Mouse (Mus musculus) lung, postnatal 0 days (tissue): ENCODE results near the gene Wwp2. TPM values are rescaled to one million over a fixed set of nuclear protein-coding genes. Genes with fewer than 3 reads are reported as not detected.
A peak's percentile ranks its signal among the peaks of the same experiment; 100 is the strongest.

Source experiments
- ATAC-seq: fragments of 200-750 bp; cut with Nextera tagmentation; 2 replicates; pipeline ENCODE4 v1.8.0; 2017; ENCODE audit warnings: moderate library complexity
- DNase-seq: peaks from one replicate; pipeline ENCODE4 v3.0.0-alpha.2; 2016; ENCODE audit warnings: low spot score
- H3K27ac ChIP-seq: fragments of 300-500 bp; sonication (generic); 2 replicates; pipeline ENCODE4 v1.5.1; 2014; ENCODE audit warnings: antibody characterized with exemption, mild to moderate bottlenecking, low read length, mixed read lengths
- H3K27me3 ChIP-seq: fragments of 300-500 bp; sonication (generic); replicated peaks from 2 replicates; pipeline ENCODE4 v1.6.1; 2014; ENCODE audit warnings: low read length, mixed read lengths; ENCODE audit not compliant: insufficient read depth
- H3K36me3 ChIP-seq: fragments of 300-500 bp; sonication (generic); 2 replicates; pipeline ENCODE4 v1.6.1; 2014; ENCODE audit warnings: low read length, mixed read lengths; ENCODE audit not compliant: insufficient read depth
- H3K4me1 ChIP-seq: fragments of 300-500 bp; sonication (generic); 2 replicates; pipeline ENCODE4 v1.6.1; 2014; ENCODE audit warnings: antibody characterized with exemption, low read depth, low read length, mixed read lengths; ENCODE audit not compliant: insufficient read depth
- H3K4me2 ChIP-seq: fragments of 300-500 bp; sonication (generic); replicated peaks from 2 replicates; pipeline ENCODE4 v1.6.1; 2014; ENCODE audit warnings: low read depth, mild to moderate bottlenecking, low read length, moderate library complexity, mixed read lengths
- H3K4me3 ChIP-seq: fragments of 300-500 bp; sonication (generic); 2 replicates; pipeline ENCODE4 v1.5.1; 2014; ENCODE audit warnings: low read depth, low read length
- H3K9ac ChIP-seq: fragments of 300-500 bp; sonication (generic); replicated peaks from 2 replicates; pipeline ENCODE4 v1.6.1; 2014; ENCODE audit warnings: low read depth, mild to moderate bottlenecking
- H3K9me3 ChIP-seq: fragments of 300-500 bp; sonication (generic); 2 replicates; pipeline ENCODE4 v1.6.1; 2016; ENCODE audit warnings: low read length, mixed read lengths
- CTCF ChIP-seq: IDR thresholded peaks from 2 replicates; pipeline ENCODE4 v1.5.1; 2016; ENCODE audit warnings: antibody characterized with exemption, mild to moderate bottlenecking
- EP300 ChIP-seq: IDR thresholded peaks from 2 replicates; pipeline ENCODE4 v1.6.1; 2016; ENCODE audit warnings: antibody characterized with exemption, mild to moderate bottlenecking, control low read depth
- WGBS: fragments of 180-500 bp; shearing (Covaris S2); extraction: QIAGEN DNeasy Blood & Tissue Kit; methylation state at CpG from one replicate; pipeline ENCODE4 v1.1.7; 2014; 5-methylcytosine and 5-hydroxymethylcytosine counted together
- polyA plus RNA-seq: library from polyadenylated mRNA; unstranded; fragments of >200 nt; fragmentation: Nextera tagmentation; extraction: Ambion mirVana; gene quantifications from 2 replicates; pipeline ENCODE4 v1.2.1, GENCODE M21; 2015

Gene Wwp2
- polyA plus RNA-seq, 1 experiment from 2014 or later, result 27.3 TPM

DNA sequence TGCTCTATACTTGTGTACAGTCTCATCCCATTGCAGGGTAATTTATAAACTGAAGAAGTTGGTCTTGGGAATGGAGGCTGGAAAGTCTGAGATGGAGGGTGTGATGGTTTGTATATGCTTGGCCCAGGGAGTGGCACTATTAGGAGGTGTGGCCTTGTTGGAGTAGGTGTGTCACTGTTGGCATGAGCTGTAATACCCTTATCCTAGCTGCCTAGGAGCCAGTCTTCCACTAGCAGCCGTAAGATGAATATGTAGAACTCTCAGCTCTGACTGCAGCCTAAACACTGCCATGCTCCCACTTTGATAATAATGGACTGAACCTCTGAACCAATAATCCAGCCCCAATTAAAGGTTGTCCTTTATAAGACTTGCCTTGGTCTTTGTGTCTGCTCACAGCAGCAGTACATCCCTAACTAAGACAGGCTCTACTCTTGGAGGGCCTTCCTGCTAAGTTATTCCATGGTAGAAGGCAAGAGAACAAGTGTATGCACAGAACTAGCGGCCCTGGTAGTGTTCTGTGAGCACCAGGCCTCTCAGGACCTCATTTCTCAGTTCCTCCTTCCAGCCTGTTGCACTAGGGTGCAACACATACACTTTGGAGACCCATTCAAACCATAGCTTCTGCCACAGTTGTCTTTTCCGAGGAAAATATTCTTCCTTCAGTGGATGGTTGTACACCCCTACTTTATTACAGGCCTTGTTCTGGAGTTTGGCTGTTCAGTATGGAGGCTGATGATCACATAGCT lies 3.9 kb downstream of the Wwp2 start:
- WGBS, result 79% methylated on average over 3 of the region's 3 CpGs
- H3K27me3 ChIP-seq, result no peaks in the 10 kb centered on the region
- no peaks in the 10 kb centered on the region for H3K9me3 ChIP-seq
- H3K9ac ChIP-seq, result no peak overlapping the region
- no peak for TF ChIP-seq CTCF
- no peak for DNase-seq
- H3K4me2 ChIP-seq, result no peak overlapping the region
- no peak overlapping the region for H3K27ac ChIP-seq
- H3K4me3 ChIP-seq, result no peak overlapping the region
- no peak for ATAC-seq
- no peaks in the 10 kb centered on the region for H3K36me3 ChIP-seq
- peaks cover 4% of the 10 kb centered on the region; the same call in 1 of the 2 replicates for H3K4me1 ChIP-seq

DNA sequence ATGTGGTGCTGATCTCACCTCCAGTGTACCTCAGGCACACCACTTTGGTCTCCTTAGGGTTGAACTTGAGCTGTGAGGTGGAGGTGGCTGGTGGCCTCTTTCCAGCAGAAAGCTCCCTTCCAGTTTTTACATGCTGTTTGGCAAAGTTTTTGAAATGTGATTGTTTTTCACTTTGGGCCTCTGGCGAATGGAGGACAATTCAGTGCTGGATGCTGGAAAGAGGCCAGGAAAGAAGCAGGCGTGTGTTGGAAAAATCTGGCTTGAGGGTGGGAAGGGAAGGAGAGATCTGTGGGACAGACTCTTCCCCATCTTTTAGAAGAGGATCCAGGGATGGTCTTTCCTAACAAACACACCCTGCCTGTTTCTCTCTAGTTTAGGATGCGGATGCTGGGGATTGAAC lies 8.5 kb downstream of the Wwp2 start:
- no peaks in the 10 kb centered on the region for H3K27me3 ChIP-seq
- ATAC-seq (no peak), DNase-seq (peak; percentile 23)
- no peaks in the 10 kb centered on the region for H3K9me3 ChIP-seq
- no peak for TF ChIP-seq EP300
- no peak for TF ChIP-seq CTCF
- no peak overlapping the region for H3K4me2 ChIP-seq
- no peaks in the 10 kb centered on the region for H3K4me1 ChIP-seq
- H3K36me3 ChIP-seq, result no peaks in the 10 kb centered on the region
- no peak overlapping the region for H3K4me3 ChIP-seq
- no peak overlapping the region for H3K27ac ChIP-seq
- no peak overlapping the region for H3K9ac ChIP-seq
- WGBS, result 56% methylated on average over 3 of the region's 3 CpGs

DNA sequence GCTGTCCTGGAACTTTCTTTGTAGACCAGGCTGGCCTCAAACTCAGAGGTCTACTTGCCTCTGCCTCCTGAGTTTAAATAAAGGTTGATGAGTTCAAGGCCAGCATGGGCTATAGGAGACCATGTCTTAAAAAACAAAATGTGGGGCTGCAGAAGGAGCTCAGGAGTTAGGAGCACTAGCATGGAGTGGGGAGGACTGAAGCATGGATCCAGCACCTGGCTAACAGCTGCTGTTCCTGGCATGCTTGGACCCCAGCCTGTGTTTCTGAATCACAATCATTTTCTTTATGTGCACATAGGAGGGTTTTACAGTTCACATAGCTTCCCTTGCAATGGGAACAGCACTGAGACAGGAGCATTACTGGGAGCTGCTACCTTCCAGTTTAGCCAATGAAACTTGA lies 11.5 kb downstream of the Wwp2 start:
- Histone ChIP-seq H3K27me3 (no peaks in the 10 kb centered on the region), H3K4me3 (no peak overlapping the region), H3K4me2 (no peak overlapping the region), H3K9ac (no peak overlapping the region), H3K27ac (no peak overlapping the region), H3K36me3 (no peaks in the 10 kb centered on the region), H3K4me1 (no peaks in the 10 kb centered on the region), H3K9me3 (no peaks in the 10 kb centered on the region)
- no peak for TF ChIP-seq CTCF
- TF ChIP-seq EP300, result no peak
- ATAC-seq (no peak), DNase-seq (no peak)

DNA sequence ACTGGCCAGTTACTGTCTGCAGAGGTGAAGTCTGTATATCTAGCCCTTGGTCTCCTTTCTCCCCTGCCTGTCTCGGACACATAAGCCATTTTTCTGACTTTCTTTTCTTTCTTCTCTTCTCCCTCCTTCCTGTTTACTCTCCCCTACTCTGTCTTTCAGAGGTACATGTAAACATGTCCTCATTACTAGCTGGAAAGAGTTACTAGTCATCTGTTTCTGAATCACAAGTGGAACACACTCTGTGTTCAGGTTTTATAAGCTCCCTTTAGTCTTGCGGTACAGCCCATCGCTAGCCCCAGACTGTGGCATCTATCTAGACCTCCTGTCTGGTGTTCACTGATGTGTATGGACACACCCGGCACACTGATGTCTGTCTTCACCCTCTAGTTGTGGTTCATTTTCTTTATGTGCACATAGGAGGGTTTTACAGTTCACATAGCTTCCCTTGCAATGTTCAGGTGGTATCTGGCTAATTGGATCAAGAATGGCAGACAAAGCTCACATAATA lies 12.3 kb downstream of the Wwp2 start:
- no peaks in the 10 kb centered on the region for H3K4me1 ChIP-seq
- no peak overlapping the region for H3K27ac ChIP-seq
- no peak overlapping the region for H3K4me2 ChIP-seq
- no peak overlapping the region for H3K4me3 ChIP-seq
- DNase-seq, result no peak
- no peak for ATAC-seq
- H3K27me3 ChIP-seq, result no peaks in the 10 kb centered on the region
- no peak overlapping the region for H3K9ac ChIP-seq
- WGBS, result 77% methylated on average over 4 of the region's 4 CpGs
- H3K9me3 ChIP-seq, result no peaks in the 10 kb centered on the region
- TF ChIP-seq CTCF (no peak), EP300 (no peak)
- 0 out of 2 replicates have a peak, but pooled peaks cover under 1% of the 10 kb centered on the region for H3K36me3 ChIP-seq

DNA sequence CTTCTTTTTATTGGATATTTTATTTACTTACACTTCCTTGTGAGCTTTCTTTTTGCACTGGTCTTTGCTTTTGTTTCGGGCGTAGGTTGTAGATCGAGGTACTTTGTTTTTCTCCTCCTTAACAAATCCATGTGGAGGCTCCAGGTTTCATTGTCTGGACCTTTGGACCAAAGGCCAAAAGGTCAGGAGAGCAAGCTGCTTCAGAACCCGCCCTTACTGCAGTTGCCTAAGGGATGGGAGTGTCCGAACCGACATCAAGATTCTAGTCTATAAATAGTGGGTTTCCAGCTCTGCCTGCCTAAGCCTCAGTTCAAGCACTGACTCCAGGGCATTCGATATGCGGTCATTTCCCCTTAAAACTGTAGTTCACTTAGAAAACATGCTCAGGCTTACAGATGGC lies 13.0 kb downstream of the Wwp2 start:
- H3K36me3 ChIP-seq, result 0 out of 2 replicates have a peak, but pooled peaks cover 4% of the 10 kb centered on the region
- no peaks in the 10 kb centered on the region for H3K9me3 ChIP-seq
- ATAC-seq (no peak), DNase-seq (no peak)
- TF ChIP-seq CTCF (no peak), EP300 (no peak)
- no peaks in the 10 kb centered on the region for H3K4me1 ChIP-seq
- WGBS, result 67% methylated on average over 8 of the region's 8 CpGs
- H3K4me3 ChIP-seq, result no peak overlapping the region
- H3K27me3 ChIP-seq, result no peaks in the 10 kb centered on the region
- H3K9ac ChIP-seq, result no peak overlapping the region
- H3K27ac ChIP-seq, result no peak overlapping the region
- H3K4me2 ChIP-seq, result no peak overlapping the region

DNA sequence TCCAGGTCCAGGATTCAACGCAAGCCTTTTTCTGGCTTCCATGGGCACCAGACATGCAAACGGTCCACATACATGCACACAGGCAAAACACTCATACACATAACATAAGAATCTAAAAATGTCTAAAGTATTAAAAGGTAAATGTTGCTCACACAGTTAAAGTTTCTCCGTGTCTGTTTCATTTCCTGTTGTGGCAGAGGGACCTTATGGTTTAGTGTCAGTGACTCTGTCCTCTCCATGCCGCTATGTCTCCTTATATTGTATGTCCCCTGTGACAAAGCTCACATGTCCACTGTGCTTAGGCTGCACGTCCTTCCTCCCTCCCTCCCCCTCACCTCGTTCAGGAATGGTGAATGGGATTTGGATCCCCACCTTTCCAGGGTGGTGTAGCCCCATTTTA lies 13.5 kb downstream of the Wwp2 start:
- Histone ChIP-seq H3K27ac (no peak overlapping the region), H3K4me3 (no peak overlapping the region), H3K27me3 (no peaks in the 10 kb centered on the region), H3K9ac (no peak overlapping the region), H3K9me3 (no peaks in the 10 kb centered on the region), H3K4me2 (no peak overlapping the region), H3K36me3 (0 out of 2 replicates have a peak, but pooled peaks cover 4% of the 10 kb centered on the region), H3K4me1 (no peaks in the 10 kb centered on the region)
- ATAC-seq (no peak), DNase-seq (no peak)
- TF ChIP-seq CTCF, result no peak
- no peak for TF ChIP-seq EP300
- WGBS, result 70% methylated on average over 6 of the region's 6 CpGs
